8 mouse cellular contexts compared by ENCODE assay signal in genomic region chr10:25140155-25140755, GRCm38 (mm10).
DNase-seq lines count a peak whose midpoint lies in the region; ATAC-seq and TF ChIP-seq lines count a peak whose summit lies in the region.

No protein-coding gene starts in this region.

- no peak overlapping the region for H3K4me3 ChIP-seq in forebrain, embryonic 13.5 days
- no peak overlapping the region for H3K4me3 ChIP-seq in kidney, embryonic 14.5 days (ENCODE audit: low read length)
- H3K4me3 ChIP-seq in lung, postnatal 0 days (ENCODE audit: low read depth, low read length) = no peak overlapping the region

- peak; percentile 12 for DNase-seq in urinary bladder, postnatal 14 days (ENCODE audit: low spot score)
- no peak for DNase-seq in urinary bladder, adult 2 months (ENCODE audit: low spot score)
- peak; percentile 56 for DNase-seq in lung, postnatal 0 days (ENCODE audit: low spot score)
- peak; percentile 31 for DNase-seq in right cerebral cortex, postnatal 14 days
- no peak for DNase-seq in urinary bladder, postnatal 36 days (ENCODE audit: low spot score in 2 of 2)

- H3K27ac ChIP-seq in forebrain, embryonic 13.5 days = no peak overlapping the region
- no peak overlapping the region for H3K27ac ChIP-seq in kidney, embryonic 14.5 days (ENCODE audit: low read depth, low read length)
- H3K27ac ChIP-seq in lung, postnatal 0 days (ENCODE audit: low read length) = no peak overlapping the region

- ATAC-seq in forebrain, embryonic 13.5 days = peak; percentile 94
- peak; percentile 91; the same call in 1 of the 2 replicates for ATAC-seq in kidney, embryonic 14.5 days (ENCODE audit: low FRiP score, low TSS enrichment)
- peak; percentile 76 for ATAC-seq in lung, postnatal 0 days
- ATAC-seq in cerebellum, adult (ENCODE audit: insufficient number of reproducible peaks, low FRiP score, low TSS enrichment) = no peak

- peaks cover 8% of the 10 kb centered on the region for H3K4me1 ChIP-seq in forebrain, embryonic 13.5 days
- H3K4me1 ChIP-seq in kidney, embryonic 14.5 days (ENCODE audit: control insufficient read depth, insufficient read depth, low read length) = no peaks in the 10 kb centered on the region
- H3K4me1 ChIP-seq in lung, postnatal 0 days (ENCODE audit: insufficient read depth, low read depth, low read length) = no peaks in the 10 kb centered on the region

- TF ChIP-seq EP300 in lung, postnatal 0 days (IDR thresholded peaks at IDR 0.05) = no peak

- peaks cover 9% of the 10 kb centered on the region for H3K9me3 ChIP-seq in forebrain, embryonic 13.5 days (replicated peaks)
- H3K9me3 ChIP-seq in kidney, embryonic 14.5 days (ENCODE audit: control insufficient read depth, low read length) = peaks cover 3% of the 10 kb centered on the region; the same call in 1 of the 2 replicates
- H3K9me3 ChIP-seq in lung, postnatal 0 days (ENCODE audit: low read length) = no peaks in the 10 kb centered on the region

- peaks cover 14% of the 10 kb centered on the region; the same call in 1 of the 2 replicates for H3K27me3 ChIP-seq in forebrain, embryonic 13.5 days
- H3K27me3 ChIP-seq in kidney, embryonic 14.5 days (ENCODE audit: control insufficient read depth, insufficient read depth, low read length) = no peaks in the 10 kb centered on the region
- no peaks in the 10 kb centered on the region for H3K27me3 ChIP-seq in lung, postnatal 0 days (replicated peaks; ENCODE audit: insufficient read depth, low read length)

- no peak overlapping the region for H3K9ac ChIP-seq in forebrain, embryonic 13.5 days
- no peak overlapping the region for H3K9ac ChIP-seq in kidney, embryonic 14.5 days (ENCODE audit: low read depth, low read length)
- H3K9ac ChIP-seq in lung, postnatal 0 days (replicated peaks; ENCODE audit: low read depth) = no peak overlapping the region

- no peak for TF ChIP-seq CTCF in lung, postnatal 0 days (IDR thresholded peaks at IDR 0.05)

- H3K4me2 ChIP-seq in forebrain, embryonic 13.5 days = peak overlapping the region; percentile 11; the same call in 1 of the 2 replicates
- no peak overlapping the region for H3K4me2 ChIP-seq in kidney, embryonic 14.5 days (replicated peaks; ENCODE audit: low read depth, low read length)
- H3K4me2 ChIP-seq in lung, postnatal 0 days (replicated peaks; ENCODE audit: low read depth, low read length) = no peak overlapping the region

- WGBS in forebrain, embryonic 13.5 days = 4% methylated on average over 14 of the region's 14 CpGs
- WGBS in kidney, embryonic 14.5 days = 24% methylated on average over 14 of the region's 14 CpGs
- 28% methylated on average over 14 of the region's 14 CpGs for WGBS in lung, postnatal 0 days

- no peaks in the 10 kb centered on the region for H3K36me3 ChIP-seq in forebrain, embryonic 13.5 days (ENCODE audit: poor library complexity, severe bottlenecking)
- no peaks in the 10 kb centered on the region for H3K36me3 ChIP-seq in kidney, embryonic 14.5 days (ENCODE audit: control insufficient read depth, insufficient read depth, low read length)
- H3K36me3 ChIP-seq in lung, postnatal 0 days (ENCODE audit: insufficient read depth, low read length) = no peaks in the 10 kb centered on the region

Comparison
In these comparisons a context has a peak if more than half of its experiments do, and no peak if none do; other contexts are left out.
1. DNase-seq: peak in urinary bladder, postnatal 14 days (single experiment), lung, postnatal 0 days (single experiment) and right cerebral cortex, postnatal 14 days (single experiment); none in urinary bladder, adult 2 months (single experiment) and urinary bladder, postnatal 36 days (0 of 2).